ENCODE assay signal across 16 mouse cellular contexts in the genomic region with DNA sequence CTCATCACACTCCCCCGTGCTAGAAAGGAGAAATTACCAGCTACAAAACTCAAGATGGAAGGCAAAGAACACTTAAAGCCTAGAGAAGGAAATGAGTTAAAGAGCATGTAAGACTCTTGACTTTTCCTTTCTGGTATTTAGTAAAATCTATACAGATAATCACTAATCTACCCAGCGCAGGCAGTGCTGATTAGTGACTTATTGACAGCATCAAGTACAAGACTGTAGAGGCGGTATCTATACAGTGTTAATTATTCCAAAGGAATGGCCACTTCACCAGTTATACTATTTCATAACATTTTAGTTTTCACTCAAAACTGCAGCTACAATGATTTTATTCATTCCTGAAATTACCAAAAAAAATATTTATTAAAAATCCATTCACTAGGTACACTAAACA. TPM values are rescaled to one million over a fixed set of nuclear protein-coding genes. Genes with fewer than 3 reads are reported as not detected.
"Had no signal": no experiment of that assay in that cellular context is flagged by ENCODE, and none has a peak within 500 bp of the region (broad histone marks: within the 10 kb centered on the region; RNA-seq: fewer than 3 reads in every experiment).

No protein-coding gene starts in this region.

- H3K9me3 ChIP-seq: neural tube, embryonic 15.5 days; stomach, embryonic 15.5 days had no signal

- H3K9ac ChIP-seq: neural tube, embryonic 15.5 days; stomach, embryonic 15.5 days had no signal

- DNase-seq: retina, postnatal 1 day; right cerebral cortex, adult 18-20 months; right cerebral cortex, postnatal 14 days; right cerebral cortex, postnatal 25 days; right cerebral cortex, postnatal 4 days; spleen, adult 18-20 months; thymus, adult 18-20 months; thymus, adult 2 months; thymus, postnatal 14 days; thymus, postnatal 25 days; thymus, postnatal 36 days; thymus, postnatal 4 days had no signal

- H3K4me1 ChIP-seq: stomach, embryonic 15.5 days had no signal

- H3K27ac ChIP-seq: neural tube, embryonic 15.5 days; stomach, embryonic 15.5 days; stomach, postnatal 0 days had no signal

- H3K27me3 ChIP-seq: neural tube, embryonic 15.5 days; stomach, embryonic 15.5 days had no signal

- H3K4me3 ChIP-seq: neural tube, embryonic 15.5 days; stomach, embryonic 15.5 days had no signal

- H3K36me3 ChIP-seq: neural tube, embryonic 15.5 days; stomach, embryonic 15.5 days had no signal

- H3K4me2 ChIP-seq: neural tube, embryonic 15.5 days; stomach, embryonic 15.5 days had no signal

RNA-seq across cellular contexts. Expression of gene Mpdz, which starts 49.7 kb away (rescaled TPM):
- total RNA-seq: neutrophil, adult 5-6 weeks had no signal
